Mouse (Mus musculus) adrenal gland (tissue): ENCODE data around the gene Sympk.

Source experiments
- intact Hi-C: fragments of 180-260 bp; cut with DNase I; formaldehyde crosslinking; loops from one replicate; pipeline ENCODE4 v1.15.1; 2025

Gene Sympk

DNA sequence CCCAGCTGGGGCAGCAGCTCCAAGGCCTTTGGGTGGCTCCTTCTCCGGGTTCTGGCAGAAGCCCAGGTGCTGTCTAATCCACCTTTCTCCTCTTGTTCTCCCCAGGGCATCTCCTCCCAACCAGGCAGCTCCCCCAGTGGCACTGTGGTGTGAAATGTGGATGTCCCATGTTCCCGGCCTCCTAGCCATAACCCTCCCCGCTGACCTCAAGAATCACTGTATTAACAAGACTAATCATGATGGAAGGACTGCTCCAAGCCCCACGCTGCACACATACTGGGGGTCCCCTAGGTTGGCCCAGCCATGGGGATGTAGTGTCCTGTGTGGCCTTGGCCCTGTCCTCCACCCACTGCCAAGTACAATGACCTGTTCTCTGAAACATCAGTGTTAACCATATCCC lies 58.0 kb downstream of the Sympk start:
- intact Hi-C loops = no loop called here

- intact Hi-C loops = no loop called here
Measured at GRCm38 (mm10) chr7:19083096-19083495, 58.9 kb downstream of the Sympk start.

DNA sequence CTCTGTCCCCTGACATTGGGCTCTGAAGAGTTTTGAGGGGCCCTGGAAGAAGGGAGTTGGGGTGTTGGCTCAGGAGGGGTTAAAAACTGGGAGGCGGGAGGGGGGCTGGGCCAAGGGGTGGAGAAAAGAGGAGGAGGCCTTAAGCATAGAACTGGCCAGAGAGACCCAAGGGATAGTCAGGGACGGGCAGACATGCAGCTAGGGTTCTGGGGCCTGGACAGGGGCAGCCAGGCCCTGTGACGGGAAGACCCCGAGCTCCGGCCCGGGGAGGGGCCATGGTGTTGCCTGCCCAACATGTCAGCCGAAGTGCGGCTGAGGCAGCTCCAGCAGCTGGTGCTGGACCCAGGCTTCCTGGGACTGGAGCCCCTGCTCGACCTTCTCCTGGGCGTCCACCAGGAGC lies 59.5 kb downstream of the Sympk start, which contains the start of gene Dmpk:
TSS of gene Dmpk (plus strand) at position 149 of the 400 bp plus-strand sequence.
- intact Hi-C loops = no loop called here

DNA sequence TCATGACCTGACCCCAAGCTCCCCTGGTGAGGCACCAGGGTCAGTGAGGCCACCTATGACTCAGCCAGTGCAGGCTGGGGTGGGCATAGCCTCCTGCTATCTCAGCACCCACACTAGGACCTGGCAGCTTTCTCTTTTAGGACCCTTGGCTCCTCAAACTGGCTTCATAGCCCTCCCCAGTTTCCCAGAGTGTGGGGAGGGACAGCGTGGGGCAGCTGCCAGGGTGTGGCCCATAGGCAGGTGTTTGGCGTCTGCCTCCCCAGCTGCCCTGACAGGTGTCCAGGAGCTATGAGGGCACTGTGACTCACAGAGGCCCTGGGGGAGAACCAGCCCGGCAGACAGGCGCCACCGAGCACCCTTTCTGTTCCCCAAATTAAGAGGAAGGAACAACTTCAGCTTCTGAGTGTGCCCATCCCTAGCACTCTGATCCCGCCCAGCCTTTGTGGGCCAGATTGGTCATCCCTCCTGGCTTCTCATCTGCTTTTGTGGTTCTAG lies 60.1 kb downstream of the Sympk start:
- intact Hi-C loops = no loop called here

- intact Hi-C loops = no loop called here
Measured at GRCm38 (mm10) chr7:19084921-19085473, 60.8 kb downstream of the Sympk start.

DNA sequence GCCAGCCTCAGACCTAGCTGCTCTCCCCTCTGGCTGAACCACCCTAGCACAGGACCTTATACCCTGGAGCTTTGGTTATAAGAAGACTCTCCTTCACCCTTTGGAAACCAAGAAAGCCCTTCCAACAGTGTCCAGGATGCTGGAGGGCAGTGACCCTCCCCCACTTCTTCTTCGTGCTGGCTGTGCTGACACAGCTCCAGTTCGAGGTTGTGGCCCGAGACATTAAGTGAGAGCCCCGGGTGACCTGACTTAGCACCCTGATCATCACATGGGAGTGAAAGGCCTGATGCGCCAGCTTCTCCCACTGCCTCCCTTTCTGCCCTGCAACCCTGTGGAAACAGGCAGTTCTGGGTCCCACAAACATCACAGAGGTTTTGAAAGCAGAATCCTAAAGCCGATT lies 61.3 kb downstream of the Sympk start:
- intact Hi-C loops = no loop called here

- intact Hi-C loops = no loop called here
Measured at GRCm38 (mm10) chr7:19086042-19086441, 61.9 kb downstream of the Sympk start.

- intact Hi-C loops = no loop called here
Measured at GRCm38 (mm10) chr7:19086760-19087159, 62.6 kb downstream of the Sympk start.

DNA sequence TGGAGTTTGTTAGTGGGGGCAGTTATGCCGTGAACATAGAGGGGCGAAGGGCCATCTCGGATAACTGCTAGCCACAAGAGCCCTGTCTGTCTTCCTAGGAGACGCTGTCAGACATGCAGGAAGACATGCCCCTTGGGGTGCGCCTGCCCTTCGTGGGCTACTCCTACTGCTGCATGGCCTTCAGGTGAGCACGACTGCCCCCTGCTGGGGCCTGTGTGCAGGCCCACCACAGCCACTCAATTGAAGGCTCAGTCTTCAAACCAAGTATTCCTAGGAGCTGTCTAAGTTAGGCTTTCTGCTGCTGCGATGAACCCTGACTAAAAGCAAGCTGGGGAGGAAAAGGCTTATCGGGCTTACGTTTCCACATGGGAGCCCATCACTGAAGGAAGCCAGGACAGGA lies 64.6 kb downstream of the Sympk start:
- intact Hi-C loops = no loop called here

DNA sequence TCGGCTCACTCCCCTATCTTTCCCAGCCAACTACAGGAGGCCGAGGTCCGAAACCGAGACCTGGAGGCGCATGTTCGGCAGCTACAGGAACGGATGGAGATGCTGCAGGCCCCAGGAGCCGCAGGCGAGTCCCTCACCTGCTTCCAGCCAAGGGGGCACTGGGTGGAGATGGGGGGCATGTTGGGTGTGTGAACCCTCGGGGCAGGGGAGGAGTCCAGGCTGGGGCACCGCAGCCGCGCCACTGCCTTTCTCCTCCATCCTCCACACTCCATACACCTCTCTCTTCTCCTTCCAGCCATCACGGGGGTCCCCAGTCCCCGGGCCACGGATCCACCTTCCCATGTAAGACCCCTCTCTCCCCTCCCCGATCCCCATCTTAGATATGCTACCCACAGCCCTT lies 67.7 kb downstream of the Sympk start:
- intact Hi-C loops = loop anchor here (2.0 kb wide), 1 partner anchor 21 kb away; no protein-coding TSS in a partner anchor

DNA sequence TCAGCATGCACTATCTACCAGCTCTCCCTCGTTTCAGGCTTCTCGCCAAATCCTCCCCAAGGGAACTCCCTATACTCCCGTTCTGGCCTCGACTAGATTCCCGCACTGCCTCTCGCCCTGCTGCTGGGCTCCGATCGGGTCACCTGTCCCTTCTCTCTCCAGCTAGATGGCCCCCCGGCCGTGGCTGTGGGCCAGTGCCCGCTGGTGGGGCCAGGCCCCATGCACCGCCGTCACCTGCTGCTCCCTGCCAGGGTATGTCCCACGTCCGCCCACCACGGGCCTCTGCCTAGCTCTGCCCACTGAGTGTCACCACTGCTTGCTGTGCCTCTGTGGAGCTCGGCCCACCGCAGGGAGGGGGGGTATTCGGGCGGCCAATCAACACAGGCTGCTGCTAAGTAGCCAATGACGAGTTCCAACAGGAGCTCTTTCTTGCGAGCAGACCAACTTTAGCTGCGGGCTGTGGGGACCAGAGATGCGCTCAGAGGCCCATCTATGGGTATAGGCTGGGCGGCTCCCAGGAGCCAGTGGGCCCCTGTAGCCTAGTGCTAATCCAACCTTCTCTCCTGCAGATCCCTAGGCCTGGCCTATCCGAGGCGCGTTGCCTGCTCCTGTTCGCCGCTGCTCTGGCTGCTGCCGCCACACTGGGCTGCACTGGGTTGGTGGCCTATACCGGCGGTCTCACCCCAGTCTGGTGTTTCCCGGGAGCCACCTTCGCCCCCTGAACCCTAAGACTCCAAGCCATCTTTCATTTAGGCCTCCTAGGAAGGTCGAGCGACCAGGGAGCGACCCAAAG lies 68.4 kb downstream of the Sympk start:
- intact Hi-C loops = loop anchor here (2.0 kb wide), 1 partner anchor 22 kb away; no protein-coding TSS in a partner anchor

GRCm38 (mm10) chr7:19093174-19093521 lies 69.0 kb downstream of the Sympk start:
- intact Hi-C loops = loop anchor here (2.0 kb wide), 1 partner anchor 22 kb away; no protein-coding TSS in a partner anchor

GRCm38 (mm10) chr7:19093537-19094385 lies 69.6 kb downstream of the Sympk start:
- intact Hi-C loops = loop anchor here (2.0 kb wide), 1 partner anchor 23 kb away; no protein-coding TSS in a partner anchor

DNA sequence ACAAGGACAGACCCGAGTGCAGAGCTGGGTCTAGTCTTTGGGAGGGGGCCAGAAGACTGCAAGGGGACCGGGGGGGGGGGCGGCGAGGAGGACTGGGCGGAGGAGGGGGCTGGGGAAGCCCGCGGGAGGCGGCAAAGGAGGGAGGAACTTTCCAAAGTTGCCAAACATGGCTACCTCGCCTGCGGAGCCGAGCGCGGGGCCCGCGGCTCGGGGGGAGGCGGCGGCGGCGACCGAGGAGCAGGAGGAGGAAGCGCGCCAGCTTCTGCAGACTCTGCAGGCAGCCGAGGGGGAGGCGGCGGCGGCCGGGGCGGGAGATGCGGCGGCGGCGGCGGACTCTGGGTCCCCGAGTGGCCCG lies 70.3 kb downstream of the Sympk start, which contains the start of gene Six5:
TSS of gene Six5 (plus strand) at position 124 of the 355 bp plus-strand sequence.
- intact Hi-C loops = no loop called here

GRCm38 (mm10) chr7:19094826-19095750 lies 70.9 kb downstream of the Sympk start:
- intact Hi-C loops = no loop called here

GRCm38 (mm10) chr7:19095751-19096110 lies 71.6 kb downstream of the Sympk start:
- intact Hi-C loops = no loop called here

DNA sequence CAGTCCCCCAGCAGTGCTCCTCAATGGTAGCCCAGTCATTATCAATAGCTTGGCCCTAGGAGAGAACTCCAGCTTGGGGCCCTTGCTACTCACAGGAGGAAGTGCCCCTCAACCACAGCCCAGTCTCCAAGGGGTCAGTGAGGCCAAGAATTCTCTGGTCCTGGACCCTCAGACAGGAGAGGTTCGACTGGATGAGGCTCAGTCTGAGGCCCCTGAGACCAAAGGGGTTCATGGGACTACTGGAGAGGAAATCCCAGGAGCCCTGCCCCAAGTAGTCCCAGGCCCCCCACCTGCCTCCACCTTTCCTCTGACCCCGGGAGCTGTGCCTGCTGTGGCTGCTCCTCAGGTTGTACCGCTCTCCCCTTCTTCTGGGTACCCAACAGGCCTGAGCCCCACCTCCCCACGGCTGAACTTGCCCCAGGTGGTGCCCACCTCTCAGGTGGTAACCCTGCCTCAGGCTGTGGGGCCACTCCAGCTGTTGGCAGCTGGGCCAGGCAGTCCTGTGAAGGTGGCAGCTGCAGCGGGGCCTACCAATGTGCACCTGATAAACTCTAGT lies 72.3 kb downstream of the Sympk start:
- intact Hi-C loops = no loop called here

- intact Hi-C loops = no loop called here
Measured at GRCm38 (mm10) chr7:19097217-19097616, 73.0 kb downstream of the Sympk start.

- intact Hi-C loops = no loop called here
Measured at GRCm38 (mm10) chr7:19097863-19098262, 73.7 kb downstream of the Sympk start.

GRCm38 (mm10) chr7:19098811-19099210 lies 74.6 kb downstream of the Sympk start:
- intact Hi-C loops = no loop called here
